Mouse (Mus musculus) embryonic fibroblast, embryonic 13.5 days (primary cell): ENCODE data around the gene Gmeb2.

ENCODE experiments used
- CTCF ChIP-seq: IDR thresholded peaks from 2 replicates; pipeline ENCODE4 v1.5.1; 2011; ENCODE audit warnings: mild to moderate bottlenecking, control low read depth, low read length, moderate library complexity, borderline replicate concordance; ENCODE audit not compliant: insufficient read depth
- POLR2A ChIP-seq: IDR thresholded peaks from 2 replicates; pipeline ENCODE4 v1.6.1; 2011; ENCODE audit warnings: low read depth, mild to moderate bottlenecking, control low read depth, low read length, moderate library complexity

DNA sequence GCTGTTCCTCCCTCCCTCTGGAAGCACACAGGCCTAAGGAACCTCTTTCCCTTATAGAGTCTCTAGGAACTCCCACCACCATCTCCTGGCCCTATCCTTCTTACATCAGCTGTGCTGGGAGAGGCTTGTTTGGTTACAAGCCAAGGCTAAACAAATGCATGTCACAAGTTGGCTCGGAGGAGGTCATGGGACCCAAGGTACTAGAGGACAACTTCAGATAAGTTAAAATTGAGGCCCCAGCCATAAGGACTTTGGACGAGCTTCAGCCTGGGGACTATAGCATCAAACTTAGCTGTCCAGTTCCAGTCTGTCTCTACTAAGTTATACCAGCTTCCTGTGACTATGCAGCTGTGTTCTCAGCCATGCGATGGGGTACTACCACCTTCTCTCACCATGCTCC, 60.7 kb downstream of the Gmeb2 start:
- TF ChIP-seq CTCF (no peak), POLR2A (no peak)
